Mouse (Mus musculus) heart, embryonic 10.5 days (tissue): ENCODE data around the gene Cryga. TPM values are rescaled to one million over a fixed set of nuclear protein-coding genes. Genes with fewer than 3 reads are reported as not detected.

Experiments used
- DNase-seq: peaks from one replicate; pipeline ENCODE4 v3.0.0-alpha.2; 2017; ENCODE audit warnings: low spot score
- H3K27ac ChIP-seq: fragments of 300-500 bp; sonication (generic); 2 replicates; pipeline ENCODE4 v1.5.1; 2016; ENCODE audit warnings: mild to moderate bottlenecking
- H3K27me3 ChIP-seq: fragments of 300-500 bp; sonication (generic); 2 replicates; pipeline ENCODE4 v1.6.1; 2016; ENCODE audit warnings: mild to moderate bottlenecking; ENCODE audit not compliant: poor library complexity, insufficient read depth, severe bottlenecking
- H3K36me3 ChIP-seq: fragments of 300-500 bp; sonication (generic); 2 replicates; pipeline ENCODE4 v1.6.1; 2016; ENCODE audit warnings: mild to moderate bottlenecking, moderate library complexity
- H3K4me1 ChIP-seq: fragments of 300-500 bp; sonication (generic); 2 replicates; pipeline ENCODE4 v1.6.1; 2016; ENCODE audit warnings: mild to moderate bottlenecking
- H3K4me3 ChIP-seq: fragments of 300-500 bp; sonication (generic); 2 replicates; pipeline ENCODE4 v1.5.1; 2016; ENCODE audit warnings: mild to moderate bottlenecking, moderate library complexity
- H3K9me3 ChIP-seq: fragments of 300-500 bp; sonication (generic); 2 replicates; pipeline ENCODE4 v1.6.1; 2016; ENCODE audit warnings: mild to moderate bottlenecking, moderate library complexity
- WGBS: fragments of 180-500 bp; shearing (Covaris S2); methylation state at CpG from one replicate; pipeline ENCODE4 v1.1.7; 2016; 5-methylcytosine and 5-hydroxymethylcytosine counted together
- polyA plus RNA-seq: library from polyadenylated mRNA; unstranded; fragments of >200 nt; fragmentation: Nextera tagmentation; extraction: Ambion mirVana; gene quantifications from 2 replicates; pipeline ENCODE4 v1.2.1, GENCODE M21; 2016

The Cryga gene
- polyA plus RNA-seq, 1 experiment from 2014 or later = not detected

- H3K4me1 ChIP-seq = peaks cover 8% of the 10 kb centered on the region; the same call in 1 of the 2 replicates
- no peak overlapping the region for H3K27ac ChIP-seq
- DNase-seq = no peak
- H3K27me3 ChIP-seq = no peaks in the 10 kb centered on the region
- 87% methylated on average over 5 of the region's 5 CpGs for WGBS
- no peaks in the 10 kb centered on the region for H3K36me3 ChIP-seq
- H3K4me3 ChIP-seq = no peak overlapping the region
- no peaks in the 10 kb centered on the region for H3K9me3 ChIP-seq
These were observed 10.5 kb upstream of the Cryga start for GRCm38 (mm10) chr1:65113536-65114172.

GRCm38 (mm10) chr1:65112807-65113196 lies 9.6 kb upstream of the Cryga start:
- no peak for DNase-seq
- Histone ChIP-seq H3K27ac (peak overlapping the region; percentile 44; the same call in 1 of the 2 replicates), H3K4me1 (peaks cover 8% of the 10 kb centered on the region; the same call in 1 of the 2 replicates), H3K27me3 (no peaks in the 10 kb centered on the region), H3K9me3 (no peaks in the 10 kb centered on the region), H3K36me3 (no peaks in the 10 kb centered on the region), H3K4me3 (peak overlapping the region; percentile 33; the same call in 1 of the 2 replicates)
- WGBS = 52% methylated on average over 14 of the region's 14 CpGs

DNA sequence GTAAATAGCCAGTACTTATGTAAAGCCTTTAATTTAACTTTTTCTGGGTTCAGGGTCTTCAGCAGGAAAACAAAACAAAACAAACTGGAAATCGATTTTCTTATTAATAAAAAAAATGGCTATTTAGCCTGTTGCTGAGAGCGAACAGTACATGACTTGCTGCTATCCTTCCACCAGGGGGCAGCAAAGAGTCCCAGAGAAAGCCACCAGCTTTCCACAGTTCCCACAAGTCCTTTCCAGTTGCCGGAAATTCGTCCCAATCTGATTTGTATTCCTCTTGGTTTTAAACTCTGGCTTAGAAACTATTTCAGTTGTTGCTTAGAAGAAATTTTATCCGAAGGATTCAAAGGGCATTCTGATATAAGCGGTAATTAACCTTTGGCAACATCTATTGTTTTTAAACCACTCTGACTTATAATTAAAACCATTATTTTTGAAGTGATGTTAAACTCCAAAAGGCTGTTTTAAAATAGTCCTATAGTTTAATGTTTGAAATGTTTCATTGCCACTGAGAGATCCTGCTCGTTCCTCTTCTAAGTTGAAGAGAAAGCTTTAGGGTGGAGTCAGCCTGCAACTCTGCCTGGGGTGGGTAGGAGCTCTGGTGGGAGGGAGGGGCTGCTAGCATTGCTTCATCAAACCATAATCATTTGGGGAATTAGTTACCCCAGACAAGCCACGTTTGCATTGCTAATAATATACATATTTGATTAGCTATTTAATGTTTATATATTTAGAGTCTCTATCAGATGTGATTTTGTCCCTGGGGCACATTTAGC lies 9.0 kb upstream of the Cryga start:
- DNase-seq = peak; percentile 85
- 13% methylated on average over 8 of the region's 8 CpGs for WGBS
- no peaks in the 10 kb centered on the region for H3K36me3 ChIP-seq
- peaks cover 8% of the 10 kb centered on the region; the same call in 1 of the 2 replicates for H3K4me1 ChIP-seq
- no peaks in the 10 kb centered on the region for H3K27me3 ChIP-seq
- peak overlapping the region; percentile 44 for H3K27ac ChIP-seq
- H3K9me3 ChIP-seq = no peaks in the 10 kb centered on the region
- peak overlapping the region; percentile 33 for H3K4me3 ChIP-seq

- Histone ChIP-seq H3K27me3 (no peaks in the 10 kb centered on the region), H3K4me3 (no peak overlapping the region), H3K9me3 (no peaks in the 10 kb centered on the region), H3K27ac (no peak overlapping the region), H3K4me1 (peaks cover 8% of the 10 kb centered on the region; the same call in 1 of the 2 replicates), H3K36me3 (no peaks in the 10 kb centered on the region)
- DNase-seq = no peak
- 61% methylated on average over 25 of the region's 25 CpGs for WGBS
These were observed 6.7 kb upstream of the Cryga start for GRCm38 (mm10) chr1:65109756-65110435.

DNA sequence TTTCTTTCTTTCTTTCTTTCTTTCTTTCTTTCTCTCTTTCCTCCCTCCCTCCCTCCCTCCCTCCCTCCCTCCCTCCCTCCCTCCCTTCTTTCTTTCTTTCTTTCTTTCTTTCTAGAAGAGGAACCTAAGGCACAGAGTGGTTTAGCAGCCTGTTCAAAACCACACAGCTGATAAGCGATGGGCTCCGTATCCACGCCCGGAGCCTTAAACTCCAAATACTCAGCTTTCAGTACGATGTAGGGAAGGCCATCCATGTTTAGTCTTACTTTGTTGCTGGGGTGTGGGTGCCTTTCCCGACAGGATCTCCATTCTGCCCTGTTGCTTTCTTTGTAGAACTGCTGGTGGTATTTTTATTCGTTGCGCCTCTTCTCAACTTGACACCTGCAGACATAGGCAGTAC lies 6.0 kb upstream of the Cryga start:
- no peak for DNase-seq
- Histone ChIP-seq H3K27me3 (no peaks in the 10 kb centered on the region), H3K4me3 (no peak overlapping the region), H3K9me3 (no peaks in the 10 kb centered on the region), H3K4me1 (peaks cover 8% of the 10 kb centered on the region; the same call in 1 of the 2 replicates), H3K36me3 (no peaks in the 10 kb centered on the region), H3K27ac (no peak overlapping the region)
- WGBS = 84% methylated on average over 8 of the region's 8 CpGs

DNA sequence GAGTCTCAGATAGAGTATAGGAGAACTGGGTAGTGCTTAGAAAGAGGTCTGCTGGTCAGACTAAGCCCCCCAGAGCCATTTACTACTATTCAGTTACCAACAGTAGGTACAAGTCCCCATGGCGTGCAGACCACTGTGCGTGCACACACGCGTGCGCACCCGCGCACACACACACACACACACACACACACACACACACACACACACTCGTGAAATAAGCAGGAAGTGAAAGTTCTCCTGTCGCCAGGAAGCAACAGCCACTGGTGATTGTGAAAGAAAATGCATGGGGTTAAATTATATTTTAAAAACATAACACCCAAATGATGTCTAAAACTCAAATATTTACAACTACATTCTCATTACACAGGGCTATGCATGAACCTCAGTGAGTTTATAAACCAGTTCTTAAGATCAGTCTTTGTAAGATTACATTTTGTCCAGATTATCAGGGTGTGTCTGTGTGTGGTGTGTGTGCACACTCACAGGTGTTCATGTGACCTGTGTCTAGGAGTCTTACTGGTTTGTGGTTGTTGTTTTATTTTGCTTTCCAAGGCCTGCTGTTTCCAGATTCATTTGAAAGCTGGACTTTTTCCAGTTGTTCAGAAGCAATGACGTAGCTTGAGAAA lies 4.6 kb upstream of the Cryga start:
- Histone ChIP-seq H3K36me3 (no peaks in the 10 kb centered on the region), H3K27ac (no peak overlapping the region), H3K4me3 (no peak overlapping the region), H3K9me3 (no peaks in the 10 kb centered on the region), H3K27me3 (no peaks in the 10 kb centered on the region), H3K4me1 (peaks cover 4% of the 10 kb centered on the region; the same call in 1 of the 2 replicates)
- DNase-seq = no peak
- 86% methylated on average over 10 of the region's 10 CpGs for WGBS

GRCm38 (mm10) chr1:65096953-65097352 lies 6.2 kb downstream of the Cryga start:
- no peak for DNase-seq
- Histone ChIP-seq H3K27ac (no peak overlapping the region), H3K4me3 (no peak overlapping the region), H3K27me3 (no peaks in the 10 kb centered on the region), H3K4me1 (no peaks in the 10 kb centered on the region), H3K36me3 (no peaks in the 10 kb centered on the region), H3K9me3 (no peaks in the 10 kb centered on the region)
- 83% methylated on average over 3 of the region's 3 CpGs for WGBS

DNA sequence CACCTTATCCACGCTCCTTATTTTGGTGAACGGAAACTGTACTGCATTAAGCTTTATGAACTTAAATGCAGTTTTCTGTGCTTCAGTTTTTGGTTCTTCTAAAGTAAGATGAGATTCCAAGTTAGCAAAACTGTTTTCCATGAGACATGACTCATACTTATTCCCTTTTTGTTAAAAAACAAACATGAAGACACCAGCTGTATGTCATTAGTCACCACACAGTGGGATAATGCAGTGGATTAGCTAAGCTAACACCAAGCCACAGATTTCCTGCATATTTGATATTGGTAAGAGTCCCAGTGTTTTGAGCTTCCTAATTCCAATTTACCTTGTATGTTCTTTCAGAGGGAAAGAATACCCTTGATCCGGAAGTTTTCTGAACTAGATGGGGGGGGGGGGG lies 11.6 kb downstream of the Cryga start:
- WGBS = 90% methylated on average over 3 of the region's 3 CpGs
- Histone ChIP-seq H3K4me1 (no peaks in the 10 kb centered on the region), H3K4me3 (no peak overlapping the region), H3K36me3 (no peaks in the 10 kb centered on the region), H3K27me3 (no peaks in the 10 kb centered on the region), H3K27ac (no peak overlapping the region), H3K9me3 (no peaks in the 10 kb centered on the region)
- DNase-seq = no peak

GRCm38 (mm10) chr1:65090370-65090769 lies 12.8 kb downstream of the Cryga start:
- Histone ChIP-seq H3K4me1 (no peaks in the 10 kb centered on the region), H3K27ac (no peak overlapping the region), H3K9me3 (no peaks in the 10 kb centered on the region), H3K4me3 (no peak overlapping the region), H3K27me3 (no peaks in the 10 kb centered on the region), H3K36me3 (no peaks in the 10 kb centered on the region)
- WGBS = 55% methylated on average over 2 of the region's 2 CpGs
- DNase-seq = no peak

GRCm38 (mm10) chr1:65088567-65089356 lies 14.4 kb downstream of the Cryga start:
- no peak for DNase-seq
- no peaks in the 10 kb centered on the region for H3K36me3 ChIP-seq
- 70% methylated on average over 6 of the region's 6 CpGs for WGBS

DNA sequence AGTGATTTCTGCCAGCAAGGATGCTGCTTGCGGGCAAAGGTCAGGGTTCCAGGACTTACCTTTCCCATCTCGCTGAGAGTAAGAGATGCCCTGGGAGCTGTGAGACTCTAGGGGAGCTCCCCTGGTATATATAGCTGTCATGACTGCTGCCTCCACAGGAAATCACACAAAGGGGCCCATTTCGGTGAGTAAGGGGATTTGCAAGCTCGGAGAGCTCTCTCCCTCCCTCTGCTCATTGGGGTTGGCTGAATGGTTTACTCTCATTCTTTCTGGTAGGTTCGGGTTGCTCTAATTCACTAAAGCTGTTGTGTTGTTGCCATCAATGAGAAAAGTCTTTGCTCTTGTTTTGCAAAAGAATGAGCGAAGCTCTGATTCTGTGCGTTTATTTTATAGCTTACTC lies 21.0 kb downstream of the Cryga start, which contains the start of gene Crygb:
TSS of gene Crygb (minus strand) at position 101 of the 400 bp plus-strand sequence.
- Histone ChIP-seq H3K9me3 (no peaks in the 10 kb centered on the region), H3K27me3 (0 out of 2 replicates have a peak, but pooled peaks cover 4% of the 10 kb centered on the region), H3K36me3 (no peaks in the 10 kb centered on the region), H3K27ac (no peak within 1 kb of the TSS), H3K4me3 (0 out of 2 replicates have a peak within 1 kb of the TSS, but pooled peaks have one; percentile 5), H3K4me1 (0 out of 2 replicates have a peak, but pooled peaks cover 3% of the 10 kb centered on the region)
- 42% methylated on average over 7 of the region's 7 CpGs for WGBS
- DNase-seq = no peak

More at GRCm38 (mm10) chr1:65088567-65089356, 14.4 kb downstream of the Cryga start:
- Histone ChIP-seq H3K9me3 (no peaks in the 10 kb centered on the region), H3K27ac (no peak overlapping the region), H3K4me3 (no peak overlapping the region), H3K27me3 (no peaks in the 10 kb centered on the region), H3K4me1 (no peaks in the 10 kb centered on the region)

- no peaks in the 10 kb centered on the region for H3K36me3 ChIP-seq
- no peak overlapping the region for H3K27ac ChIP-seq
- H3K27me3 ChIP-seq = no peaks in the 10 kb centered on the region
- no peak overlapping the region for H3K4me3 ChIP-seq
- no peaks in the 10 kb centered on the region for H3K9me3 ChIP-seq
- no peaks in the 10 kb centered on the region for H3K4me1 ChIP-seq
- WGBS = 14% methylated on average over 5 of the region's 5 CpGs
- no peak for DNase-seq
These were observed 27.6 kb downstream of the Cryga start for GRCm38 (mm10) chr1:65075607-65076006.
